Comparison of ENCODE assay signal across 8 mouse cellular contexts in genomic region chr7:80116158-80116557, GRCm38 (mm10). TPM values are rescaled to one million over a fixed set of nuclear protein-coding genes. Genes with fewer than 3 reads are reported as not detected.
DNase-seq lines count a peak whose midpoint lies in the region; ATAC-seq and TF ChIP-seq lines count a peak whose summit lies in the region.

No protein-coding gene starts in this region.

- no peak for DNase-seq in lung, postnatal 0 days (ENCODE audit: low spot score)
- no peak for DNase-seq in lung, postnatal 36 days
- no peak for DNase-seq in heart, postnatal 0 days (ENCODE audit: low spot score)
- no peak for DNase-seq in urinary bladder, postnatal 10 days (ENCODE audit: low spot score)
- DNase-seq in left cerebral cortex, adult 8-10 months (ENCODE audit: low spot score in 2 of 2) = no peak
- no peak for DNase-seq in right cerebral cortex, adult 18-20 months

- no peaks in the 10 kb centered on the region for H3K36me3 ChIP-seq in lung, postnatal 0 days (ENCODE audit: insufficient read depth, low read length)
- H3K36me3 ChIP-seq in heart, postnatal 0 days (replicated peaks; ENCODE audit: control insufficient read depth, insufficient read depth, low read length) = no peaks in the 10 kb centered on the region
- peaks cover 6% of the 10 kb centered on the region; the same call in 1 of the 2 replicates for H3K36me3 ChIP-seq in limb, embryonic 12.5 days
- no peaks in the 10 kb centered on the region for H3K36me3 ChIP-seq in stomach, embryonic 16.5 days (ENCODE audit: control insufficient read depth, insufficient read depth, low read length)

- 65% methylated on average over 2 of the region's 2 CpGs for WGBS in lung, postnatal 0 days
- WGBS in heart, postnatal 0 days = 51% methylated on average over 2 of the region's 2 CpGs
- 81% methylated on average over 2 of the region's 2 CpGs for WGBS in limb, embryonic 12.5 days
- 71% methylated on average over 2 of the region's 2 CpGs for WGBS in stomach, embryonic 16.5 days

- TF ChIP-seq CTCF in lung, postnatal 0 days (IDR thresholded peaks at IDR 0.05) = no peak
- no peak for TF ChIP-seq CTCF in heart, postnatal 0 days (IDR thresholded peaks at IDR 0.05; ENCODE audit: low read depth)

- no peak for TF ChIP-seq EP300 in lung, postnatal 0 days (IDR thresholded peaks at IDR 0.05)
- TF ChIP-seq EP300 in heart, postnatal 0 days (IDR thresholded peaks at IDR 0.05; ENCODE audit: low read depth) = no peak

- no peak for ATAC-seq in lung, postnatal 0 days
- ATAC-seq in heart, postnatal 0 days (ENCODE audit: insufficient read depth, low read depth) = no peak
- ATAC-seq in limb, embryonic 12.5 days (ENCODE audit: insufficient number of reproducible peaks, insufficient read depth, low FRiP score, low TSS enrichment, low read depth) = no peak
- no peak for ATAC-seq in stomach, embryonic 16.5 days (ENCODE audit: insufficient read depth, low FRiP score)

- no peak overlapping the region for H3K9ac ChIP-seq in lung, postnatal 0 days (replicated peaks; ENCODE audit: low read depth)
- peak overlapping the region; percentile 99; the same call in 1 of the 2 replicates for H3K9ac ChIP-seq in heart, postnatal 0 days (replicated peaks; ENCODE audit: low read depth, low read length)
- peak overlapping the region; percentile 97; the same call in 1 of the 2 replicates for H3K9ac ChIP-seq in limb, embryonic 12.5 days (replicated peaks)
- H3K9ac ChIP-seq in stomach, embryonic 16.5 days (ENCODE audit: low read length) = peak overlapping the region; percentile 89

- H3K27me3 ChIP-seq in lung, postnatal 0 days (replicated peaks; ENCODE audit: insufficient read depth, low read length) = no peaks in the 10 kb centered on the region
- H3K27me3 ChIP-seq in heart, postnatal 0 days (ENCODE audit: control insufficient read depth, insufficient read depth, low read length) = no peaks in the 10 kb centered on the region
- H3K27me3 ChIP-seq in limb, embryonic 12.5 days = no peaks in the 10 kb centered on the region
- H3K27me3 ChIP-seq in stomach, embryonic 16.5 days (ENCODE audit: control insufficient read depth, insufficient read depth, low read length) = no peaks in the 10 kb centered on the region

- H3K4me2 ChIP-seq in lung, postnatal 0 days (replicated peaks; ENCODE audit: low read depth, low read length) = peak overlapping the region; percentile 98; the same call in 1 of the 2 replicates
- H3K4me2 ChIP-seq in heart, postnatal 0 days (ENCODE audit: low read depth, low read length) = peak overlapping the region; percentile 77
- H3K4me2 ChIP-seq in limb, embryonic 12.5 days = peak overlapping the region; percentile 88
- H3K4me2 ChIP-seq in stomach, embryonic 16.5 days (ENCODE audit: low read depth, low read length) = peak overlapping the region; percentile 96

- no peak overlapping the region for H3K27ac ChIP-seq in lung, postnatal 0 days (ENCODE audit: low read length)
- H3K27ac ChIP-seq in heart, postnatal 0 days (ENCODE audit: low read depth) = peak overlapping the region; percentile 100
- no peak overlapping the region for H3K27ac ChIP-seq in limb, embryonic 12.5 days
- peak overlapping the region; percentile 99; the same call in 1 of the 2 replicates for H3K27ac ChIP-seq in stomach, embryonic 16.5 days (ENCODE audit: low read length)

- no peaks in the 10 kb centered on the region for H3K9me3 ChIP-seq in lung, postnatal 0 days (ENCODE audit: low read length)
- no peaks in the 10 kb centered on the region for H3K9me3 ChIP-seq in heart, postnatal 0 days (replicated peaks; ENCODE audit: control insufficient read depth, low read length)
- no peaks in the 10 kb centered on the region for H3K9me3 ChIP-seq in limb, embryonic 12.5 days
- H3K9me3 ChIP-seq in stomach, embryonic 16.5 days (replicated peaks; ENCODE audit: control insufficient read depth, low read length) = no peaks in the 10 kb centered on the region

- H3K4me1 ChIP-seq in lung, postnatal 0 days (ENCODE audit: insufficient read depth, low read depth, low read length) = peaks cover 13% of the 10 kb centered on the region; the same call in 1 of the 2 replicates
- peaks cover 29% of the 10 kb centered on the region for H3K4me1 ChIP-seq in heart, postnatal 0 days (ENCODE audit: control insufficient read depth, insufficient read depth)
- peaks cover 43% of the 10 kb centered on the region for H3K4me1 ChIP-seq in limb, embryonic 12.5 days (replicated peaks)
- H3K4me1 ChIP-seq in stomach, embryonic 16.5 days (ENCODE audit: control insufficient read depth, insufficient read depth, low read length) = peaks cover 30% of the 10 kb centered on the region

- H3K4me3 ChIP-seq in lung, postnatal 0 days (ENCODE audit: low read depth, low read length) = no peak overlapping the region
- H3K4me3 ChIP-seq in heart, postnatal 0 days (ENCODE audit: low read depth, low read length) = peak overlapping the region; percentile 88
- H3K4me3 ChIP-seq in limb, embryonic 12.5 days (replicated peaks) = peak overlapping the region; percentile 96
- H3K4me3 ChIP-seq in stomach, embryonic 16.5 days (replicated peaks; ENCODE audit: low read length) = no peak overlapping the region; the same call in 1 of the 2 replicates

RNA-seq across cellular contexts. Expression of gene Idh2, which starts 1.0 kb away (rescaled TPM):
- 296 and 298 TPM in 2 replicates for polyA plus RNA-seq in lung, postnatal 0 days (2015; fragmentation: Nextera tagmentation; extraction: Ambion mirVana)
- total RNA-seq in heart, postnatal 0 days (2014; rRNA removed; ENCODE audit: low replicate concordance) = 3,422 and 3,660 TPM in 2 replicates
- 2,757 and 2,826 TPM in 2 replicates for polyA plus RNA-seq in heart, postnatal 0 days (2015; fragmentation: Nextera tagmentation; extraction: Ambion mirVana)
- polyA plus RNA-seq in limb, embryonic 12.5 days (2016; fragmentation: Nextera tagmentation; extraction: Ambion mirVana) = 555 and 566 TPM in 2 replicates
- polyA plus RNA-seq in stomach, embryonic 16.5 days (2015; fragmentation: Nextera tagmentation; extraction: Ambion mirVana) = 606 and 633 TPM in 2 replicates
- 10 to 100 TPM; 61.7 to 68.1 (median 64.0) TPM for total RNA-seq in left cerebral cortex, adult 8-10 months (2022)

Comparison
In these comparisons a context has a peak if more than half of its experiments do, and no peak if none do; other contexts are left out.
1. H3K27ac ChIP-seq: peak in heart, postnatal 0 days (single experiment) and stomach, embryonic 16.5 days (single experiment); none in lung, postnatal 0 days (single experiment) and limb, embryonic 12.5 days (single experiment).
2. H3K4me3 ChIP-seq: peak in heart, postnatal 0 days (single experiment) and limb, embryonic 12.5 days (single experiment); none in lung, postnatal 0 days (single experiment) and stomach, embryonic 16.5 days (single experiment).
3. Peak in every context shown above with its lines, with median percentiles within 50 percentile points of each other: H3K4me2 ChIP-seq.